Mouse (Mus musculus): ENCODE results near the gene Il2rb. TPM values are rescaled to one million over a fixed set of nuclear protein-coding genes. Genes with fewer than 3 reads are reported as not detected.

The Il2rb gene
- total RNA-seq, 1 experiment, result 0.62 TPM

GRCm38 (mm10) chr15:78489248-78489647 lies 5.8 kb downstream of the Il2rb start:
- DNase-seq (ENCODE audit: low read depth, low spot score), result no peak
- in situ Hi-C loops (cut with MboI; ENCODE audit: low sequenced_read_pairs in 2 of 2, unreplicated experiment in 2 of 2), result no loop called here
- TF ChIP-seq CHD2 (IDR thresholded peaks at IDR 0.05; ENCODE audit: low read depth, low read length), result no peak
- TF ChIP-seq ZNF384 (IDR thresholded peaks at IDR 0.05; ENCODE audit: low read depth, low read length), result no peak
- no peak for TF ChIP-seq HCFC1 (IDR thresholded peaks at IDR 0.05; ENCODE audit: borderline replicate concordance, insufficient read depth, low read length)
- Histone ChIP-seq H3K4me1 (ENCODE audit: control insufficient read depth in 2 of 2, insufficient read depth in 2 of 2, low read length in 2 of 2, poor library complexity in 1 of 2) (no peaks in the 10 kb centered on the region), H3K36me3 (ENCODE audit: control insufficient read depth, insufficient read depth, low read length, poor library complexity, severe bottlenecking) (no peaks in the 10 kb centered on the region), H3K4me3 (ENCODE audit: insufficient read depth in 1 of 2, low read depth in 1 of 2, low read length in 2 of 2, poor library complexity in 1 of 2, severe bottlenecking in 1 of 2) (no peak overlapping the region), H3K9ac (ENCODE audit: insufficient read depth, low read depth, low read length, poor library complexity, severe bottlenecking) (no peak overlapping the region), H3K27ac (ENCODE audit: insufficient read depth, low read depth, low read length, poor library complexity, severe bottlenecking) (no peak overlapping the region), H3K9me3 (ENCODE audit: control insufficient read depth, insufficient read depth, low read depth, low read length) (no peaks in the 10 kb centered on the region)

- Histone ChIP-seq H3K4me1 (ENCODE audit: control insufficient read depth in 2 of 2, insufficient read depth in 2 of 2, low read length in 2 of 2, poor library complexity in 1 of 2) (no peaks in the 10 kb centered on the region), H3K9ac (ENCODE audit: insufficient read depth, low read depth, low read length, poor library complexity, severe bottlenecking) (no peak overlapping the region), H3K36me3 (ENCODE audit: control insufficient read depth, insufficient read depth, low read length, poor library complexity, severe bottlenecking) (no peaks in the 10 kb centered on the region), H3K27ac (ENCODE audit: insufficient read depth, low read depth, low read length, poor library complexity, severe bottlenecking) (no peak overlapping the region), H3K4me3 (ENCODE audit: insufficient read depth in 1 of 2, low read depth in 1 of 2, low read length in 2 of 2, poor library complexity in 1 of 2, severe bottlenecking in 1 of 2) (no peak overlapping the region), H3K9me3 (ENCODE audit: control insufficient read depth, insufficient read depth, low read depth, low read length) (no peaks in the 10 kb centered on the region)
- TF ChIP-seq ZC3H11A (IDR thresholded peaks at IDR 0.05; ENCODE audit: borderline replicate concordance, low read depth, low read length) (no peak), CHD2 (IDR thresholded peaks at IDR 0.05; ENCODE audit: low read depth, low read length) (no peak), MAFK (IDR thresholded peaks at IDR 0.05; ENCODE audit: insufficient read depth, low read depth, low read length) (no peak), HCFC1 (IDR thresholded peaks at IDR 0.05; ENCODE audit: borderline replicate concordance, insufficient read depth, low read length) (no peak), ZNF384 (IDR thresholded peaks at IDR 0.05; ENCODE audit: low read depth, low read length) (no peak)
- in situ Hi-C loops (cut with MboI; ENCODE audit: low sequenced_read_pairs in 2 of 2, unreplicated experiment in 2 of 2), result no loop called here
- DNase-seq (ENCODE audit: low read depth, low spot score), result no peak
Measured at GRCm38 (mm10) chr15:78487066-78487465, 8.0 kb downstream of the Il2rb start.

- no peaks in the 10 kb centered on the region for H3K9me3 ChIP-seq (ENCODE audit: control insufficient read depth, insufficient read depth, low read depth, low read length)
- no peak overlapping the region for H3K4me3 ChIP-seq (ENCODE audit: insufficient read depth in 1 of 2, low read depth in 1 of 2, low read length in 2 of 2, poor library complexity in 1 of 2, severe bottlenecking in 1 of 2)
- H3K9ac ChIP-seq (ENCODE audit: insufficient read depth, low read depth, low read length, poor library complexity, severe bottlenecking), result no peak overlapping the region
- DNase-seq (ENCODE audit: low read depth, low spot score), result no peak
- in situ Hi-C loops (cut with MboI; ENCODE audit: low sequenced_read_pairs in 2 of 2, unreplicated experiment in 2 of 2), result no loop called here
- TF ChIP-seq MAFK (IDR thresholded peaks at IDR 0.05; ENCODE audit: insufficient read depth, low read depth, low read length), result no peak
- no peak for TF ChIP-seq ZNF384 (IDR thresholded peaks at IDR 0.05; ENCODE audit: low read depth, low read length)
- TF ChIP-seq HCFC1 (IDR thresholded peaks at IDR 0.05; ENCODE audit: borderline replicate concordance, insufficient read depth, low read length), result no peak
- no peak for TF ChIP-seq CHD2 (IDR thresholded peaks at IDR 0.05; ENCODE audit: low read depth, low read length)
- H3K27ac ChIP-seq (ENCODE audit: insufficient read depth, low read depth, low read length, poor library complexity, severe bottlenecking), result no peak overlapping the region
- no peaks in the 10 kb centered on the region for H3K36me3 ChIP-seq (ENCODE audit: control insufficient read depth, insufficient read depth, low read length, poor library complexity, severe bottlenecking)
- H3K4me1 ChIP-seq (ENCODE audit: control insufficient read depth in 2 of 2, insufficient read depth in 2 of 2, low read length in 2 of 2, poor library complexity in 1 of 2), result no peaks in the 10 kb centered on the region
Measured at GRCm38 (mm10) chr15:78486564-78486963, 8.5 kb downstream of the Il2rb start.

GRCm38 (mm10) chr15:78483311-78483710 lies 11.8 kb downstream of the Il2rb start:
- H3K27ac ChIP-seq (ENCODE audit: insufficient read depth, low read depth, low read length, poor library complexity, severe bottlenecking), result no peak overlapping the region
- TF ChIP-seq CHD2 (IDR thresholded peaks at IDR 0.05; ENCODE audit: low read depth, low read length) (no peak), MAFK (IDR thresholded peaks at IDR 0.05; ENCODE audit: insufficient read depth, low read depth, low read length) (no peak), ZNF384 (IDR thresholded peaks at IDR 0.05; ENCODE audit: low read depth, low read length) (no peak), ZC3H11A (IDR thresholded peaks at IDR 0.05; ENCODE audit: borderline replicate concordance, low read depth, low read length) (no peak), HCFC1 (IDR thresholded peaks at IDR 0.05; ENCODE audit: borderline replicate concordance, insufficient read depth, low read length) (no peak)
- no peaks in the 10 kb centered on the region for H3K4me1 ChIP-seq (ENCODE audit: control insufficient read depth in 2 of 2, insufficient read depth in 2 of 2, low read length in 2 of 2, poor library complexity in 1 of 2)
- no peak overlapping the region for H3K9ac ChIP-seq (ENCODE audit: insufficient read depth, low read depth, low read length, poor library complexity, severe bottlenecking)
- H3K9me3 ChIP-seq (ENCODE audit: control insufficient read depth, insufficient read depth, low read depth, low read length), result no peaks in the 10 kb centered on the region
- no peaks in the 10 kb centered on the region for H3K36me3 ChIP-seq (ENCODE audit: control insufficient read depth, insufficient read depth, low read length, poor library complexity, severe bottlenecking)
- H3K4me3 ChIP-seq (ENCODE audit: insufficient read depth in 1 of 2, low read depth in 1 of 2, low read length in 2 of 2, poor library complexity in 1 of 2, severe bottlenecking in 1 of 2), result no peak overlapping the region
- in situ Hi-C loops (cut with MboI; ENCODE audit: low sequenced_read_pairs in 2 of 2, unreplicated experiment in 2 of 2), result no loop called here
- DNase-seq (ENCODE audit: low read depth, low spot score), result no peak

- H3K4me1 ChIP-seq (ENCODE audit: control insufficient read depth in 2 of 2, insufficient read depth in 2 of 2, low read length in 2 of 2, poor library complexity in 1 of 2), result no peaks in the 10 kb centered on the region
- H3K9ac ChIP-seq (ENCODE audit: insufficient read depth, low read depth, low read length, poor library complexity, severe bottlenecking), result no peak overlapping the region
- no peaks in the 10 kb centered on the region for H3K9me3 ChIP-seq (ENCODE audit: control insufficient read depth, insufficient read depth, low read depth, low read length)
- TF ChIP-seq HCFC1 (IDR thresholded peaks at IDR 0.05; ENCODE audit: borderline replicate concordance, insufficient read depth, low read length), result no peak
- no peak for TF ChIP-seq CHD2 (IDR thresholded peaks at IDR 0.05; ENCODE audit: low read depth, low read length)
- TF ChIP-seq MAFK (IDR thresholded peaks at IDR 0.05; ENCODE audit: insufficient read depth, low read depth, low read length), result no peak
- TF ChIP-seq ZC3H11A (IDR thresholded peaks at IDR 0.05; ENCODE audit: borderline replicate concordance, low read depth, low read length), result no peak
- no peak for TF ChIP-seq ZNF384 (IDR thresholded peaks at IDR 0.05; ENCODE audit: low read depth, low read length)
- no peak for DNase-seq (ENCODE audit: low read depth, low spot score)
- in situ Hi-C loops (cut with MboI; ENCODE audit: low sequenced_read_pairs in 2 of 2, unreplicated experiment in 2 of 2), result no loop called here
- H3K36me3 ChIP-seq (ENCODE audit: control insufficient read depth, insufficient read depth, low read length, poor library complexity, severe bottlenecking), result no peaks in the 10 kb centered on the region
- no peak overlapping the region for H3K27ac ChIP-seq (ENCODE audit: insufficient read depth, low read depth, low read length, poor library complexity, severe bottlenecking)
- no peak overlapping the region for H3K4me3 ChIP-seq (ENCODE audit: insufficient read depth in 1 of 2, low read depth in 1 of 2, low read length in 2 of 2, poor library complexity in 1 of 2, severe bottlenecking in 1 of 2)
Measured at GRCm38 (mm10) chr15:78482518-78482917, 12.6 kb downstream of the Il2rb start.

Measured in ES-E14 (cell line).